Mouse (Mus musculus) MEL (cell line): Measurements from ENCODE around the gene Hhipl2. TPM values are rescaled to one million over a fixed set of nuclear protein-coding genes. Genes with fewer than 3 reads are reported as not detected.
A peak's percentile ranks its signal among the peaks of the same experiment; 100 is the strongest.

ENCODE experiments used
- DNase-seq: peaks from one replicate; pipeline ENCODE4 v3.0.0; 2011; ENCODE audit warnings: low read depth, low spot score
- H3K27ac ChIP-seq: 2 replicates; pipeline ENCODE4 v1.5.1; 2012; ENCODE audit warnings: low read depth, mild to moderate bottlenecking, control low read depth, low read length, moderate library complexity; ENCODE audit not compliant: control insufficient read depth
- H3K27me3 ChIP-seq, 2 experiments: fragments of 150-350 bp in 1 of 2; sonication (generic) in 1 of 2; 2 replicates each; pipeline ENCODE4 v1.6.1; 2012; ENCODE audit warnings: low read length in 2 of 2, mild to moderate bottlenecking in 2 of 2, improper control_type of control experiment in 1 of 2, moderate library complexity in 1 of 2; ENCODE audit not compliant: insufficient read depth in 2 of 2, control insufficient read depth in 1 of 2
- H3K36me3 ChIP-seq, 2 experiments: 2 replicates each; pipeline ENCODE4 v1.6.1; 2012 to 2014; ENCODE audit warnings: low read length in 2 of 2, improper control_type of control experiment in 1 of 2, inconsistent platforms in 1 of 2, mild to moderate bottlenecking in 1 of 2; ENCODE audit not compliant: insufficient read depth in 2 of 2, control insufficient read depth in 1 of 2
- H3K4me1 ChIP-seq, 2 experiments: fragments of 150-350 bp in 1 of 2; sonication (generic) in 1 of 2; 2 replicates each; pipeline ENCODE4 v1.6.1; 2012; ENCODE audit warnings: low read length in 2 of 2, improper control_type of control experiment in 1 of 2, mild to moderate bottlenecking in 1 of 2; ENCODE audit not compliant: insufficient read depth in 2 of 2, control insufficient read depth in 1 of 2
- H3K4me3 ChIP-seq, 2 experiments: fragments of 150-350 bp in 1 of 2; sonication (generic) in 1 of 2; 2 replicates each; pipeline ENCODE4 v1.5.1; 2012; ENCODE audit warnings: low read depth in 2 of 2, low read length in 2 of 2, mild to moderate bottlenecking in 2 of 2, moderate library complexity in 2 of 2, control low read depth in 1 of 2, improper control_type of control experiment in 1 of 2; ENCODE audit not compliant: control insufficient read depth in 1 of 2, insufficient read depth in 1 of 2
- H3K79me2 ChIP-seq: 2 replicates; pipeline ENCODE4 v1.6.1; 2012; ENCODE audit warnings: mild to moderate bottlenecking, low read length, moderate library complexity; ENCODE audit not compliant: control insufficient read depth, poor library complexity, insufficient read depth
- H3K9ac ChIP-seq: 2 replicates; pipeline ENCODE4 v1.6.1; 2012; ENCODE audit warnings: low read depth, mild to moderate bottlenecking, control low read depth, low read length, moderate library complexity; ENCODE audit not compliant: control insufficient read depth, poor library complexity, severe bottlenecking
- H3K9me3 ChIP-seq: fragments of 150-350 bp; sonication (generic); replicated peaks from 2 replicates; pipeline ENCODE4 v1.6.1; 2012; ENCODE audit warnings: mild to moderate bottlenecking, low read length, improper control_type of control experiment, moderate library complexity; ENCODE audit not compliant: insufficient read depth
- BHLHE40 ChIP-seq: IDR thresholded peaks from 2 replicates; pipeline ENCODE4 v1.6.1; 2012; ENCODE audit warnings: low read depth, mild to moderate bottlenecking, inconsistent platforms, low read length, improper control_type of control experiment, borderline replicate concordance
- CHD1 ChIP-seq: IDR thresholded peaks from 2 replicates; pipeline ENCODE4 v1.6.1; 2012; ENCODE audit warnings: low read depth, mild to moderate bottlenecking, inconsistent platforms, low read length, improper control_type of control experiment
- CHD2 ChIP-seq: IDR thresholded peaks from 2 replicates; pipeline ENCODE4 v1.6.1; 2011; ENCODE audit warnings: low read length, improper control_type of control experiment
- CTCF ChIP-seq, 3 experiments: IDR thresholded peaks in 2 of 3; conservative IDR thresholded peaks in 1 of 3; 2 replicates each; pipeline ENCODE4 v1.5.1; 2011 to 2012; ENCODE audit warnings: low read length in 3 of 3, low read depth in 2 of 3, mild to moderate bottlenecking in 2 of 3, improper control_type of control experiment in 1 of 3, inconsistent platforms in 1 of 3, mixed read lengths in 1 of 3, moderate library complexity in 1 of 3; ENCODE audit not compliant: control insufficient read depth in 1 of 3, insufficient read depth in 1 of 3, poor library complexity in 1 of 3, severe bottlenecking in 1 of 3
- ETS1 ChIP-seq: IDR thresholded peaks from 2 replicates; pipeline ENCODE4 v1.6.1; 2012; ENCODE audit warnings: low read depth, mild to moderate bottlenecking, inconsistent platforms, low read length, improper control_type of control experiment, moderate library complexity
- GABPA ChIP-seq: IDR thresholded peaks from 2 replicates; pipeline ENCODE4 v1.6.1; 2012; ENCODE audit warnings: low read depth, mild to moderate bottlenecking, inconsistent platforms, low read length, improper control_type of control experiment, moderate library complexity
- GATA1 ChIP-seq: IDR thresholded peaks from 2 replicates; pipeline ENCODE4 v1.6.1; 2011; ENCODE audit warnings: low read depth, low read length, improper control_type of control experiment
- HCFC1 ChIP-seq: IDR thresholded peaks from 2 replicates; pipeline ENCODE4 v1.6.1; 2012; ENCODE audit warnings: low read depth, mild to moderate bottlenecking, inconsistent platforms, low read length, improper control_type of control experiment, moderate library complexity
- JUND ChIP-seq: IDR thresholded peaks from 2 replicates; pipeline ENCODE4 v1.6.1; 2011; ENCODE audit warnings: low read depth, mild to moderate bottlenecking, improper control_type of control experiment, low read length
- MAZ ChIP-seq: IDR thresholded peaks from 2 replicates; pipeline ENCODE4 v1.6.1; 2012; ENCODE audit warnings: low read depth, mild to moderate bottlenecking, inconsistent platforms, low read length, improper control_type of control experiment
- MEF2A ChIP-seq: IDR thresholded peaks from 2 replicates; pipeline ENCODE4 v1.6.1; 2014; ENCODE audit warnings: low read depth, mild to moderate bottlenecking, inconsistent platforms, low read length, improper control_type of control experiment; ENCODE audit not compliant: poor library complexity, insufficient replicate concordance, severe bottlenecking; ENCODE audit errors: extremely low read depth
- MXI1 ChIP-seq: IDR thresholded peaks from 2 replicates; pipeline ENCODE4 v1.6.1; 2011; ENCODE audit warnings: mild to moderate bottlenecking, low read depth, low read length, improper control_type of control experiment
- MYB ChIP-seq: IDR thresholded peaks from 2 replicates; pipeline ENCODE4 v1.6.1; 2011; ENCODE audit warnings: mild to moderate bottlenecking, low read depth, low read length, improper control_type of control experiment
- NRF1 ChIP-seq: IDR thresholded peaks from 2 replicates; pipeline ENCODE4 v1.6.1; 2014; ENCODE audit warnings: low read depth, mild to moderate bottlenecking, inconsistent platforms, low read length, improper control_type of control experiment, moderate library complexity; ENCODE audit not compliant: poor library complexity, insufficient read depth, severe bottlenecking
- POLR2A ChIP-seq, 2 experiments: IDR thresholded peaks; 2 replicates each; pipeline ENCODE4 v1.6.1; 2011 to 2012; ENCODE audit warnings: low read length in 2 of 2, mild to moderate bottlenecking in 2 of 2, control low read depth in 1 of 2, improper control_type of control experiment in 1 of 2, low read depth in 1 of 2, moderate library complexity in 1 of 2; ENCODE audit not compliant: control insufficient read depth in 1 of 2, insufficient read depth in 1 of 2, poor library complexity in 1 of 2
- RAD21 ChIP-seq: IDR thresholded peaks from 2 replicates; pipeline ENCODE4 v1.6.1; 2011; ENCODE audit warnings: mild to moderate bottlenecking, low read depth, low read length, improper control_type of control experiment
- SIN3A ChIP-seq: IDR thresholded peaks from 2 replicates; pipeline ENCODE4 v1.6.1; 2012; ENCODE audit warnings: low read length, improper control_type of control experiment, inconsistent platforms
- SMC3 ChIP-seq: IDR thresholded peaks from 2 replicates; pipeline ENCODE4 v1.6.1; 2011; ENCODE audit warnings: low read depth, low read length, improper control_type of control experiment
- TAL1 ChIP-seq: IDR thresholded peaks from 2 replicates; pipeline ENCODE4 v1.6.1; 2012; ENCODE audit warnings: mild to moderate bottlenecking, inconsistent platforms, low read length, moderate library complexity, mixed read lengths
- TCF12 ChIP-seq: IDR thresholded peaks from 2 replicates; pipeline ENCODE4 v1.6.1; 2014; ENCODE audit warnings: low read depth, mild to moderate bottlenecking, inconsistent platforms, low read length, improper control_type of control experiment, moderate library complexity
- USF2 ChIP-seq, 2 experiments: IDR thresholded peaks; 2 replicates each; pipeline ENCODE4 v1.6.1; 2011 to 2012; ENCODE audit warnings: improper control_type of control experiment in 2 of 2, low read length in 2 of 2, borderline replicate concordance in 1 of 2, inconsistent platforms in 1 of 2, low read depth in 1 of 2, mild to moderate bottlenecking in 1 of 2; ENCODE audit not compliant: insufficient read depth in 1 of 2
- ZC3H11A ChIP-seq: IDR thresholded peaks from 2 replicates; pipeline ENCODE4 v1.6.1; 2012; ENCODE audit warnings: low read depth, mild to moderate bottlenecking, inconsistent platforms, low read length, improper control_type of control experiment
- ZNF384 ChIP-seq: IDR thresholded peaks from 2 replicates; pipeline ENCODE4 v1.6.1; 2012; ENCODE audit warnings: low read depth, mild to moderate bottlenecking, inconsistent platforms, low read length, improper control_type of control experiment
- polyA plus RNA-seq, 2 experiments: library from polyadenylated mRNA; stranded (reverse) in 1 of 2; unstranded in 1 of 2; fragments of >175 nt in 1 of 2; fragments of >200 nt in 1 of 2; gene quantifications; 2 replicates each; pipeline versions ENCODE4 v1.2.1 to v1.2.4; 2012; ENCODE audit warnings: low replicate concordance in 2 of 2, low read depth in 1 of 2; ENCODE audit not compliant: insufficient read length in 2 of 2, insufficient read depth in 1 of 2, missing spikeins in 1 of 2
- total RNA-seq: library from RNA; depleted of rRNA; stranded (reverse); fragments of 300-350 nt; gene quantifications from 2 replicates; pipeline ENCODE4 v1.2.3, GENCODE M21; 2012

Gene Hhipl2
- total and polyA plus RNA-seq, 3 experiments, result 0.08 to 0.63 TPM; not detected in 1

- H3K9ac ChIP-seq, result no peak overlapping the region
- H3K36me3 ChIP-seq, result no peaks in the 10 kb centered on the region
- no peak overlapping the region for H3K4me3 ChIP-seq
- H3K9me3 ChIP-seq, result no peaks in the 10 kb centered on the region
- H3K79me2 ChIP-seq, result no peaks in the 10 kb centered on the region
- DNase-seq, result peak; percentile 45
- TF ChIP-seq CTCF (IDR thresholded peaks at IDR 0.05 in 2 of 3, conservative IDR thresholded peaks at IDR 0.05 in 1 of 3; ENCODE audit: control insufficient read depth in 1 of 3, insufficient read depth in 1 of 3, low read depth in 2 of 3, low read length in 3 of 3, poor library complexity in 1 of 3, severe bottlenecking in 1 of 3) (peak; percentile 3 to 73 (median 64); a peak in 4 of 6 replicates), RAD21 (peak; percentile 48), CHD2 (no peak), SMC3 (peak; percentile 56)
- no peaks in the 10 kb centered on the region for H3K4me1 ChIP-seq
- H3K27me3 ChIP-seq, result no peaks in the 10 kb centered on the region
- no peak overlapping the region for H3K27ac ChIP-seq
These were observed 6.1 kb downstream of the Hhipl2 start for GRCm38 (mm10) chr1:183424100-183424499.

DNA sequence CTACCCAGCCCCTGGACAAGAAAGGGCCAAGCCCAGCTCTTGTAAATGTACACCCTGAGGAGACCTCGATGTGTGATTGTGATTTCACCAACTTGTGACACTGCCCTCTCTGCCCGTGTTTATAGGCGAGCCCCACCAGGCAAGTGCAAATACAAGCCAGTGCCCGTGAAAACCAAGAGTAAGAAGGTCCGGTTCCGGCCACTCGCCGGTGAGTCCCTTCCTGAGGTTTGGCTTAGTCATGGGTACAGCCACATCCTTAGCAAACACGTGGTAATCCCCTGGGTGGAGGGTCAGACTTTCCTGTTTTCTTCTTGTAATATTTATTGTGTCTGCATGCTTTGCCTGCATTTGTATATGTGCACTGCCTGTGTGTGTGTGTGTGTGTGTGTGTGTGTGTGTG lies 16.9 kb downstream of the Hhipl2 start:
- Histone ChIP-seq H3K27ac (no peak overlapping the region), H3K9ac (no peak overlapping the region), H3K36me3 (no peaks in the 10 kb centered on the region), H3K27me3 (no peaks in the 10 kb centered on the region), H3K4me1 (no peaks in the 10 kb centered on the region), H3K4me3 (no peak overlapping the region), H3K79me2 (no peaks in the 10 kb centered on the region), H3K9me3 (no peaks in the 10 kb centered on the region)
- TF ChIP-seq GABPA (no peak), CHD2 (no peak), POLR2A (IDR thresholded peaks at IDR 0.05; ENCODE audit: control insufficient read depth in 1 of 2, insufficient read depth in 1 of 2, low read depth in 1 of 2, low read length in 2 of 2, poor library complexity in 1 of 2) (no peak), HCFC1 (no peak), BHLHE40 (no peak), TAL1 (no peak), MXI1 (no peak), MEF2A (no peak), CHD1 (no peak), MAZ (no peak), SIN3A (no peak), USF2 (IDR thresholded peaks at IDR 0.05; ENCODE audit: borderline replicate concordance in 1 of 2, insufficient read depth in 1 of 2, low read depth in 1 of 2, low read length in 2 of 2) (no peak), TCF12 (no peak), GATA1 (no peak), ZNF384 (no peak), MYB (no peak), ZC3H11A (no peak), JUND (no peak), ETS1 (no peak), NRF1 (no peak)
- no peak for DNase-seq
